Mouse (Mus musculus): ENCODE measurements around the gene Aspg. TPM values are rescaled to one million over a fixed set of nuclear protein-coding genes. Genes with fewer than 3 reads are reported as not detected.

The Aspg gene
- polyA plus RNA-seq, 2 experiments, result 0.09 TPM; not detected in 1

- no peak overlapping the region for H3K27ac ChIP-seq
- H3K4me1 ChIP-seq (replicated peaks; ENCODE audit: control insufficient read depth in 2 of 2, insufficient read depth in 2 of 2, low read length in 1 of 2), result peaks cover 0 to 3% of the 10 kb centered on the region in 2 experiments; a peak in 2 of 4 replicates
- no peak overlapping the region for H3K4me2 ChIP-seq (ENCODE audit: low read depth)
- no peaks in the 10 kb centered on the region for H3K36me3 ChIP-seq (replicated peaks; ENCODE audit: control insufficient read depth, insufficient read depth, low read depth)
- DNase-seq (ENCODE audit: low read depth in 3 of 3, low spot score in 3 of 3) (no peak), ATAC-seq (ENCODE audit: insufficient read depth) (no peak)
- no peaks in the 10 kb centered on the region for H3K27me3 ChIP-seq (ENCODE audit: control insufficient read depth, insufficient read depth, low read length)
- 70% methylated on average over 11 of the region's 11 CpGs for WGBS (ENCODE audit: insufficient replicate concordance)
- TF ChIP-seq EP300 (IDR thresholded peaks at IDR 0.05; ENCODE audit: low read depth), result no peak
- no peak for TF ChIP-seq CTCF (IDR thresholded peaks at IDR 0.05; ENCODE audit: low read depth)
- no peaks in the 10 kb centered on the region for H3K9me3 ChIP-seq (ENCODE audit: control insufficient read depth, low read length)
- no peak overlapping the region for H3K9ac ChIP-seq (replicated peaks)
- H3K4me3 ChIP-seq (ENCODE audit: insufficient read depth in 1 of 2, low read depth in 2 of 2, low read length in 2 of 2), result no peak overlapping the region
Observed at GRCm38 (mm10) chr12:112104890-112105289, 1.6 kb upstream of the Aspg start.

- H3K36me3 ChIP-seq (replicated peaks; ENCODE audit: control insufficient read depth, insufficient read depth, low read depth), result no peaks in the 10 kb centered on the region
- TF ChIP-seq EP300 (IDR thresholded peaks at IDR 0.05; ENCODE audit: low read depth) (no peak), CTCF (IDR thresholded peaks at IDR 0.05; ENCODE audit: low read depth) (no peak)
- H3K9ac ChIP-seq (replicated peaks), result no peak overlapping the region
- no peak overlapping the region for H3K27ac ChIP-seq
- no peaks in the 10 kb centered on the region for H3K9me3 ChIP-seq (ENCODE audit: control insufficient read depth, low read length)
- no peak for ATAC-seq (ENCODE audit: insufficient read depth)
- H3K4me1 ChIP-seq (replicated peaks; ENCODE audit: control insufficient read depth in 2 of 2, insufficient read depth in 2 of 2, low read length in 1 of 2), result peaks cover 0 to 3% of the 10 kb centered on the region in 2 experiments; a peak in 2 of 4 replicates
- H3K4me2 ChIP-seq (ENCODE audit: low read depth), result no peak overlapping the region
- 67% methylated on average over 8 of the region's 8 CpGs for WGBS (ENCODE audit: insufficient replicate concordance)
- H3K4me3 ChIP-seq (ENCODE audit: insufficient read depth in 1 of 2, low read depth in 2 of 2, low read length in 2 of 2), result no peak overlapping the region
- H3K27me3 ChIP-seq (ENCODE audit: control insufficient read depth, insufficient read depth, low read length), result no peaks in the 10 kb centered on the region
- DNase-seq (ENCODE audit: low read depth in 3 of 3, low spot score in 3 of 3), result no peak
Observed at GRCm38 (mm10) chr12:112107685-112108084, 1.2 kb downstream of the Aspg start.

GRCm38 (mm10) chr12:112108696-112109445 is 2.4 kb downstream of the Aspg start:
- Histone ChIP-seq H3K4me3 (ENCODE audit: insufficient read depth in 1 of 2, low read depth in 2 of 2, low read length in 2 of 2) (no peak overlapping the region), H3K4me2 (ENCODE audit: low read depth) (no peak overlapping the region), H3K9me3 (ENCODE audit: control insufficient read depth, low read length) (no peaks in the 10 kb centered on the region), H3K27ac (no peak overlapping the region), H3K9ac (replicated peaks) (no peak overlapping the region), H3K27me3 (ENCODE audit: control insufficient read depth, insufficient read depth, low read length) (no peaks in the 10 kb centered on the region), H3K4me1 (replicated peaks; ENCODE audit: control insufficient read depth in 2 of 2, insufficient read depth in 2 of 2, low read length in 1 of 2) (no peaks in the 10 kb centered on the region; a peak in 1 of 4 replicates), H3K36me3 (replicated peaks; ENCODE audit: control insufficient read depth, insufficient read depth, low read depth) (no peaks in the 10 kb centered on the region)
- DNase-seq (ENCODE audit: low read depth in 3 of 3, low spot score in 3 of 3) (no peak), ATAC-seq (ENCODE audit: insufficient read depth) (no peak)
- 63% methylated on average over 11 of the region's 11 CpGs for WGBS (ENCODE audit: insufficient replicate concordance)
- TF ChIP-seq EP300 (IDR thresholded peaks at IDR 0.05; ENCODE audit: low read depth) (no peak), CTCF (IDR thresholded peaks at IDR 0.05; ENCODE audit: low read depth) (no peak)

- Histone ChIP-seq H3K4me3 (ENCODE audit: insufficient read depth in 1 of 2, low read depth in 2 of 2, low read length in 2 of 2) (no peak overlapping the region), H3K4me2 (ENCODE audit: low read depth) (no peak overlapping the region)
- WGBS (ENCODE audit: insufficient replicate concordance), result 64% methylated on average over 9 of the region's 9 CpGs
Observed at GRCm38 (mm10) chr12:112109701-112110100, 3.2 kb downstream of the Aspg start.

GRCm38 (mm10) chr12:112111323-112111722 is 4.8 kb downstream of the Aspg start:
- no peak overlapping the region for H3K4me2 ChIP-seq (ENCODE audit: low read depth)
- H3K27ac ChIP-seq, result no peak overlapping the region
- 67% methylated on average over 5 of the region's 5 CpGs for WGBS (ENCODE audit: insufficient replicate concordance)
- DNase-seq (ENCODE audit: low read depth in 3 of 3, low spot score in 3 of 3) (no peak), ATAC-seq (ENCODE audit: insufficient read depth) (no peak)
- no peak for TF ChIP-seq CTCF (IDR thresholded peaks at IDR 0.05; ENCODE audit: low read depth)
- TF ChIP-seq EP300 (IDR thresholded peaks at IDR 0.05; ENCODE audit: low read depth), result no peak
- H3K4me3 ChIP-seq (ENCODE audit: insufficient read depth in 1 of 2, low read depth in 2 of 2, low read length in 2 of 2), result no peak overlapping the region
- no peaks in the 10 kb centered on the region for H3K36me3 ChIP-seq (replicated peaks; ENCODE audit: control insufficient read depth, insufficient read depth, low read depth)
- H3K9me3 ChIP-seq (ENCODE audit: control insufficient read depth, low read length), result no peaks in the 10 kb centered on the region
- H3K4me1 ChIP-seq (replicated peaks; ENCODE audit: control insufficient read depth in 2 of 2, insufficient read depth in 2 of 2, low read length in 1 of 2), result no peaks in the 10 kb centered on the region
- no peaks in the 10 kb centered on the region for H3K27me3 ChIP-seq (ENCODE audit: control insufficient read depth, insufficient read depth, low read length)
- H3K9ac ChIP-seq (replicated peaks), result no peak overlapping the region

More at GRCm38 (mm10) chr12:112109701-112110100, 3.2 kb downstream of the Aspg start:
- H3K4me1 ChIP-seq (replicated peaks; ENCODE audit: control insufficient read depth in 2 of 2, insufficient read depth in 2 of 2, low read length in 1 of 2), result no peaks in the 10 kb centered on the region
- H3K27me3 ChIP-seq (ENCODE audit: control insufficient read depth, insufficient read depth, low read length), result no peaks in the 10 kb centered on the region
- no peak for TF ChIP-seq CTCF (IDR thresholded peaks at IDR 0.05; ENCODE audit: low read depth)
- TF ChIP-seq EP300 (IDR thresholded peaks at IDR 0.05; ENCODE audit: low read depth), result no peak
- no peak overlapping the region for H3K9ac ChIP-seq (replicated peaks)
- ATAC-seq (ENCODE audit: insufficient read depth) (no peak), DNase-seq (ENCODE audit: low read depth in 3 of 3, low spot score in 3 of 3) (no peak)
- no peak overlapping the region for H3K27ac ChIP-seq
- H3K9me3 ChIP-seq (ENCODE audit: control insufficient read depth, low read length), result no peaks in the 10 kb centered on the region
- H3K36me3 ChIP-seq (replicated peaks; ENCODE audit: control insufficient read depth, insufficient read depth, low read depth), result no peaks in the 10 kb centered on the region
